Mouse (Mus musculus) testis, postnatal 10 days (tissue): ENCODE data around the gene Cdk11b.
"Not testable (repeated sequence)": the region's sequence is repeated elsewhere in the genome, so short reads cannot be mapped to it uniquely, and the experiment has no call there.

Source experiments
- DNase-seq: peaks from one replicate; pipeline ENCODE4 v3.0.0; 2021; ENCODE audit warnings: low spot score

The Cdk11b gene

DNA sequence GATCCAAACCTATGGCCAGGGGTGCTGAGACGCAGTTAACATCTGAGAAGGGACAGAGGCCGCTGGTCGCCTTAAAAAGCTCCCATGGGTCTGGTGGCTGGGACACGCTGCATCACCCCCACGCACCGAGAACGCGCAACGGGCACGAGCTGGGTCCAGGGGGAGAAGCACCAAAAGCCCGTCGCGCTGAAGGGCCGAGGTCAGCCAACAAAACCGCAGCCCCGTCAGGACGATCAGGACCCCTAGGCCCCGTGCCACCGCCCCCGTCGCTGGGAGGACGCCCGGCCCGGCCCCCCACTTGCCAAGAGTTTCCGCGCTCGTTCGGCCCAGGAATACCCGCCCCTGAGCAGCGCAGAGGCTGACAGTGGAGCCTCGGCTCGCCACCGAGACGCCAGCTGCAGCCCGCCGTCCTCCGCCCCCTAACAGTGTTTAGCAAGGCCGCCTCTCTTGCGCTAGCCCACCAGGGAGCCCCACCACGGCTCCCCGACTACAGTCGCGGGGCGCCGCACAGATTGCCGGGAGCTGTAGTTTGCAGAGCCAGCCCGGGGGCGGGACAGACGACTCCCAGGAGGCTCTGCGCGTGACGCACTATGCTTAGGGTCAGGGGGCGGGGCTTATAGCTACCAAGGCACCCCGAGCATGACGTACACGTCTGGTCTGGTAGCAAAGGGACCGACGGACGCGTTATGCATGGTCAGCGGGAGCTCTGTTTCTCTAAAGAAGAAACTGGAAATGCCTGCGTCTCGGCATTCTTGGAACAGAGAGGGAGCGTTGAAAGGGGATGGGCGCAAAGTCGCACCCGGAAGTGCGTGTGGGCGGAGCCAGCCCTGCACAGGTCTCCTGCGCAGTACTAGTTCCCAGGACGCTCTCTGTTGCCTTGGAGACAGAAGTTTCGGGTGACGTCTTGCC, 44.3 kb downstream of the Cdk11b start, which contains the start of gene Mib2:
Mib2 (minus strand) TSS at position 510 of the 909 bp plus-strand sequence.
- DNase-seq, result peak; percentile 98

DNA sequence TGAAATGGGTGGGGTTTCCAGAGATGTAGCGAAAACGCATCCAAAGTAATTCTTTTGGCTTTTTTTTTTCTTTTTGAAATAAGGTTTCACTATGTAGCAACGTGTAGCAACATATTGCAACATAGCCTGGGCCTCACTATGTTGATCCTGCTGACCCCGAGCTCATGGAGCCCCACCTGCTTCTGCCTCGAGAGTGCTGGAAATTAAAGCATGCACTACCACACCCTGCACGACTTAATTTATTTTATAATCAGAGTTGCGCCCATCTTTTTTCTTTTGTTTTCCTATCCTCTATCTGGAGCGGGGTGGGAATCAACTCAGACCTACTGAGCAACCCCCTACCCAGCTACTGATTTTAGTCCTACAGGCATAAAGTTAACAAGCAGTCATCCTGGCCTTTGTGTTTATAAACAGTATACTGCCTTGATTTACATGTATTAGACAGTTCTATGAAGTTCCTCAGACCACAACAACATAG, 45.0 kb downstream of the Cdk11b start:
- DNase-seq, result no peak

DNA sequence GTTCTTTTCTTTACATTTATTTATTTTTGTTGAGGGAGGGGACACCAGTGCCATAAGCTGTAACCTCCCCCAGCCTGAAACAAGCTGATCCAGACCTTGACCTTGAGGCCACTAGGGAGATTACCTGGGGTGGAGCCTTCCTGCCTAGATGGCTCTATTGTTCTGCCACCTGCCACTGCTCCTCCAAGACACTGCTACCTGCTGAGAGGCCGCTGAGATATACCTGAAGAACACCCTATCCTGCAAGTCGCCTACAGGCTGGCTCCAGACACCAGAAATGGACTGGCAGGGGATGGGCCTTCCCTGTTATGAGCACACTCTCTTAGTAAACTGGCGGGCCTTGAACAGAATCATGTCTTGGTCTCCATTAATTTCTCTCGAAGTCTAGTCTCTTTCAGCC, 45.6 kb downstream of the Cdk11b start:
- DNase-seq, result not testable (repeated sequence)

DNA sequence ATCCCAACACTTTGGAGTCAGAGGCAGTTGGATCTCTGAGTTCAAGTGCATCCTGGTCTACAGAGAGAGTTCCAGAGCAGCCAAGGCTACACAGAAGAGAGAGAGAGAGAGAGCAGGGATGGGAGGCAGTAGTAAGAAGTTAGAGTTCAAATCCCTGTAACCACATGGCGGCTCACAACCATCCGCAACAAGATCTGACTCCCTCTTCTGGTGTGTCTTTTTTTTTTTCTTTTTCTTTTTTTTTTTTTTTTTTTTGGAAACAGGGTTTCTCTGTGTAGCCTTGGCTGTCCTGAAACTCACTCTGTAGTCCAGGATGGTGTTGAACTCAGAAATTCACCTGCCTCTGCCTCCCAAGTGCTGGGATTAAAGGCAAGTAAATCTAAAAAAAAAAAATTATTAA, 47.4 kb downstream of the Cdk11b start:
- no peak for DNase-seq

DNA sequence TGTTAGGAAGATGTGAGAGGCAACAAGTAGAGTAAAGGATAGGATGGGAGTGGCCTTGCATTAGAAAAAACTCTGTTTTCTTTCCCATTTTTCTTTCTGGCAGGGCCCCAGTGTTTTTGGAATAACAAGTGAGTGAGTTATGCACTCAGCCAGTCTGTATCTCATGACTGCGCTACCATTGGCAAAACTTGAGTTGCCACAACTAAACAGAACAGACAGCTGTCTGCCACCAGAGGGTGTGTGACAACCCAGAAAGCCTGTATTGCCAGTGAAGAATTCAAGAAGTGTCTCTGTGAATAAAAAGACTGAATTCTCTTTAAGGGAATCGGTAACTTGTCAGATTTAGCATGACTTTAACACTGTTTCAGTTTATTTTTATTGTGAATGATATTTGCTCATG, 51.3 kb downstream of the Cdk11b start:
- DNase-seq, result no peak

DNA sequence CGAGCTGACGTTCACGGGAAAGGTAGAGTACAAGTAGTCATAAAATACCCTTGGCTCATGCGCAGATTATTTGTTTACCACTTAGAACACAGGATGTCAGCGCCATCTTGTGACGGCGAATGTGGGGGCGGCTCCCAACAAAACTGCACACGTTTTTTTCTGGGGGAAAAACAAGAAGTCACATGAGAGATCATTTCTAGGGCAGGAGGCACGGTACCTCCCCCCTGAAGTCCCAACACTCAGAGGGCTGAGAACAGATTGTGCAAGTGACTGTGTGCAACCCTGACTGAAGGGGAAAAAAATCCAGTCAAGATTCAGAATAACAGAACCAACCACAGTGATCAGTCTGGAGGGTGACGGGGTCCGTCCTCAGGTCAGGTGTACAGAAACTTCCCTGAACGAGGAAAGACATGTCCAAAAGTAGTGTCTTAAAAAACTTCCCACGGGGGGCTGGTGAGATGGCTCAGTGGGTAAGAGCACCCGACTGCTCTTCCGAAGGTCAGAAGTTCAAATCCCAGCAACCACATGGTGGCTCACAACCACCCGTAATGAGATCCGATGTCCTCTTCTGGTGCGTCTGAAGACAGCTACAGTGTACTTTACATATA, 59.1 kb downstream of the Cdk11b start:
- DNase-seq, result not testable (repeated sequence)

DNA sequence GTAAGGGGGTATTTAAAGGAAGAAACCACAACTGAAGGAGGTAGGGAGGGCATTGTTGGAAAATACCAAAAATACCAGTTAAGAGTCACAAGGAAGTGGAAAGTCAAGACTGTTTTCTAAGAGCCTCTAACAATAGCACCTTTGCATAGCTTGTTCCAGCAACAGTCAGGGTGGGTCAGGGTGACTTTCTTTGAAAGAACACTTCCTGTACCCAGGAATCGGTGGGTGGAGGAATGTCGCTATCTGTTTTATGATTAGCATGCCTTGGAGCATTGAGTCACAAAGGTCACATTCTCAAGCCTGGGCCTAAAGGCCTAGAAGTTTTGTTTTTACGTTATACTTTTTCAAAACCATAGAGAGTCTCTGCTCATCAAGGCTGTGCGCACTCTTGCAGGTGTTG, 63.1 kb downstream of the Cdk11b start:
- DNase-seq, result not testable (repeated sequence)

DNA sequence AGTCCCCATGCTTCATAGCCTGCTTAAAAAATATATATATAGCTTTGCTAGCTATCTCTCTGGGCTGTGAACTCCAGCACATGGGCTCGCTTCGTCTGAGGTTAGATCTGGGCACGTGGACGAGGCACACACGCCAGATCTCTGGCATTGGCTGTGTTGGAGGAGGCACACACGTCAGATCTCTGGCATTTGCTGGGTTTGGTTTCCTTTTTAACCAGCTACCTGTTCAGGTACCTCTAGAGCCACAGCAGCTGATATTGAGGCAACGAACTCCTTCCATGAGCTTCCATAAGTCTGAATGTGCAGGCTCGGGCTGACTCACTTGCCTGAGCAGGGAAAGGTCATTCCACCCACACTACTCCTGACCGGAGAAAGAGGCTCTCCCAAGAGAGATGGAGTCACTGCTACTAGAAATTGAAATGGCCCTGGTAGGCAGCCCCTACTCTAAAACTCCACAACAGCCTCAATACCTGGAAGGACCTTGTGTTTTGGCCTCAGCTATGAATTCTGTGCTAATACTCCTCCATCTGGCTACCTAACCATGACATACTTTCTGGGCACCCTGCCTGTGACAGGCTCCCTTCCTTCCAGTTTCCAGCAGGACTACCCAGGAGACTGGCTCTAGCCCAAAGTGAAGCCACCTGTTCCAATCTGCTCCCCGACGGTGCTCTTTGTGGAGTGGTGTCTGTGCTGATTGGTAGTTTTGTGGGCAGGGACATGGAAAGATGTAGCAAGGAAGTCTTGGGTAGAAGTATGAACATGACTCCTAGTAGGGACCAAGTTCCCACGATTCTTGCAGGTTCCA, 66.1 kb downstream of the Cdk11b start:
- DNase-seq, result no peak

DNA sequence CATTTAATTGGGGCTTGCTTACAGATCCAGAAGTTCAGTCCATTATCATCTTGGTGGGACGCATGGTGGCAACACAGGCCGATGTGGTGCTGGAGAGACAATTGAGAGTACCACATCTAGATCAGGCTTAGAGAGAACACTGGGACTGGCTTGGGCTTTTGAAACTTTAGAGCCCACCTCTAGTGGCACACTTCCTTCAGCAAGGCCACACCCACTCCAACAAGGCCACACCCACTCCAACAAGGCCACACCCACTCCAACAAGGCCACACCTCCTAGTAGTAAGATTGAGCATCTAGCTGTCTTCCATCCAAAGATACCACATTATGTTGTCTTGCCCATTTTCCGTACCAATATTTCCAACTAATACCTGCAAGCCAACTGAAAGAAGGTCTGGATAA, 67.8 kb downstream of the Cdk11b start:
- no peak for DNase-seq

DNA sequence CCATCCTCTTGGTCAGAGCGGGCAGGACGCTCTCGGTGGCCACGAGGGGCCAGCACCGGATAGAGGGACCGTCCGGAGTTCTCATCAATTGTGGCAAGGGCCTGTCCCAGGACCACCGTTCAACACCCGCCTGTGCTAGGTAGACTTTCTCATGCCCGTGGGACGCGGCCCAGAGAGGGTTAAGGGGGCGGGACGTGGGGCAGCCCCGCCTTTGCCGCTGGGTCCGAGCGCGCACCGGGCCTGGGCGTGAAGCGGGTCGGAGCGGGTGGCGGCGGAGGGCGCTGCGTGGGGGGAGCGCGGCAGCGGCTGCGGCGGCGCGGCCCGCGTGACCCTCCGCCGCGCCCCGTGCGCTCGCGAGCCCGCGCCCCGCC, 69.4 kb downstream of the Cdk11b start, which contains the start of gene Fndc10:
Fndc10 (plus strand) TSS at position 232 of the 371 bp plus-strand sequence.
- peak; percentile 85 for DNase-seq

DNA sequence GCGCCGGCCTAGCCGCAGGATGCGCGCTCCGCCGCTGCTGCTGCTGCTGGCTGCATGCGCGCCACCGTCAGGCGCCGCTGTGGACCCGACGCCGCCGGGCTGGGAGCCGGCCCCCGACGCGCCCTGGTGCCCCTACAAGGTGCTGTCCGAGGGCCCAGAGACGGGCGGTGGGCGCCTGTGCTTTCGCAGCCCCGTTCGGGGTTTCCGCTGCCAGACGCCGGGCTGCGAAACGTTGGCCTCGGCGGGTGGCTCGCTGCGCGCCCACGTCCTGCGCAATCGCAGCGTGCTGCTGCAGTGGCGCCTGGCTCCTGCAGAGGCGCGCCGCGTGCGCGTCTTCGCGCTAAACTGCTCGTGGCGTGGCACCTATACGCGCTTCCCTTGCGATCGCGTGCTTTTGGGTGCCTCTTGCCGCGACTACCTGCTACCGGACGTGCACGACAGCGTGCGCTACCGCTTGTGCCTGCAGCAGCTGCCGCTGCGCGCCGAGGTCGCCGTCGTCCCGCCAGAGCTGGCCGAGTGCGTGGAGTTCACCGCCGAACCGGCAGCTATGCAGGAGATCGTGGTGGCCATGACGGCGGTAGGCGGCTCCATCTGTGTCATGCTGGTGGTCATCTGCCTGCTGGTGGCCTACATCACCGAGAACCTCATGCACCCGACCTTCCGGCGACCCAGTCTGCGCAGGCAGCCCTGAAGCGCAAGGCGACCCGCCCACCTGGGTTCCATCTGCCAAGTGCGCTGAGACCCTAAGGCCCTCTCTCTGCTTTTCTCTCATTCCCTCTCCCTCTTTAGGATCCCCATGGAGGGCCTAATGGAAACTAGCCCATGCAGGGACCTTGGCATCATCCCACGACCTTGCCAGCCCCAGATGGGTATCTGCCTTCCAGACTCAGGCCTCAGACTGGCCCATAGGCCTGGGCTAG, 70.1 kb downstream of the Cdk11b start:
- peak; percentile 76 for DNase-seq

DNA sequence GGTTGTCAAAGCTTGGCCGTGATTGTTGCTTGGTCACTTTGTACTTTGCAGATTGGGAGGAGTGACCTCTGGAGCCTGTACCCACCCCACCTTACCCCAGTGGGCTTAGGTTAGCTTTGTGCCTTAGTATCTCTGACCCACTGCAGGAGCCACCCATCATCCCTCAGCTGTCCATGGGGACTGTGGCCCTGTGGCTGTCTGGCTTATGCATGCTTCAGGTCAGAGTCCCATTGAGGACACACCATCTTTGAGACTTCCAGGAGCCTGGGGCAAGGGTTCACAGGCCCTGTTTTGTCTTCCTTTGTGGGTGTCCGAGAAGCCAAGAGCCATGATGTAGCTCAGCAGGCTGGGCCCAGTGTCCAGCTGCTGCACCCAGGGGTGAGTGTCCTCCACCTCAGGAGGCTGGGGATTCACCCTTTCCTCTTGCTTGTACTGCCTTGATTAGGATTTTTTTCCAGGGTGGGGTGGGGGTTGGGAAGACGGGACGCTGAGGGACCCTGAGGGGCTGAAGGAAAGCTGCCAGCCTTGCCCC, 70.9 kb downstream of the Cdk11b start:
- no peak for DNase-seq

DNA sequence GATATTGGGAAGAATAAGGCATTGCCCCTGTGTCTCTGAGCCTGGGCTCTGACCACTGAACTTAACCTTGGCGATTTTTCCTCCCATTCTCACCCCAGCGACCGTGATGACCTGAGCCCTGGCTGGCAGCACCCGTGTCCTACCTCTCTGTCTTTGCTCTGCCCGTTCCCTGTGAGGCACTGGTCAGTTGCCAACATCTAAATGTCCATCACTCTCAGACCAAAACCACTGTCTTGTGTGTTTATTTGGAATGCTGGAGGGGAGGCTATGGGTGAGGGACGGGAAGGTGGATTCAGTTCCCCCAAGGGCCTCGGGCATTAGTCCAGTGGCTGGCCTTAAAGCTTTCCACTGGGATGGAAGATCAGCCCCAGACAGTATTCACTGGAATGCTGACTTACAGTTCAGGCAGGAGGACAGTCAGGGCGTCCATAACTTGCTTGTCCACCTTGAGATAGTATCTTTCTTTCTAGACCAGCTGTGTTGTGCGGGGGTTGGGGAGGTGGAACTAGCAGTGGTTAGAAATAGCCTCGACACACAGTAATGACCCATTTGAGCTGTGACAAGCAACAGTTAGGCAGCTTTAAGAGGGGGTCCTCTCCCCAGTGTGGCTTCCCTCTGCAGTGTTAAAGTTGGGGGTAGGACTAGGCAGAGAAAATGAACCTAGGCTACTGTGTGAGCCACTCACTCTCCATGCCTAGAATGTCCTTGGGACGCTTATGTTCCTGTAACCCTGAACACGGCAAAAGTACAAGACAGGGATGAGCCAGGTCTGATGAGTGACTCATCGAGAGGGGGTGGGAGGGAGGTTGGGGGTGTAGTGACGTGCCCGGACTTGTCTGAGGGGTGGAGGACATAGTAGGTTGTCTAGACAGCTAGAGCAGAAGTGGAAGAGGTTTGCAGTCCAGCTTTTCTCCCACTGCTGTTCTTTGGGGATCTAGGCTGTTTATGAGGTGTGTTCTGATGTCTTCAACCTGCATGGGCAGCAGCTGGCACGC, 71.9 kb downstream of the Cdk11b start:
- no peak for DNase-seq
